Mouse (Mus musculus) neural tube, embryonic 14.5 days (tissue): ENCODE measurements around the gene Olfr485. TPM values are rescaled to one million over a fixed set of nuclear protein-coding genes. Genes with fewer than 3 reads are reported as not detected.

Source experiments
- ATAC-seq: fragments of 200-750 bp; cut with Nextera tagmentation; 2 replicates; pipeline ENCODE4 v1.8.0; 2017; ENCODE audit warnings: low read depth, mild to moderate bottlenecking, moderate TSS enrichment, moderate library complexity
- H3K27ac ChIP-seq: fragments of 300-500 bp; sonication (generic); 2 replicates; pipeline ENCODE4 v1.5.1; 2014; ENCODE audit warnings: low read depth, mild to moderate bottlenecking, control low read depth, low read length, moderate library complexity, mixed read lengths
- H3K27me3 ChIP-seq: fragments of 300-500 bp; sonication (generic); 2 replicates; pipeline ENCODE4 v1.6.1; 2014; ENCODE audit warnings: low read length; ENCODE audit not compliant: control insufficient read depth, insufficient read depth
- H3K36me3 ChIP-seq: fragments of 300-500 bp; sonication (generic); 2 replicates; pipeline ENCODE4 v1.6.1; 2014; ENCODE audit warnings: low read length, mixed read lengths; ENCODE audit not compliant: control insufficient read depth, insufficient read depth
- H3K4me1 ChIP-seq: fragments of 300-500 bp; sonication (generic); 2 replicates; pipeline ENCODE4 v1.6.1; 2014; ENCODE audit warnings: low read length; ENCODE audit not compliant: control insufficient read depth, insufficient read depth
- H3K4me2 ChIP-seq: fragments of 300-500 bp; sonication (generic); 2 replicates; pipeline ENCODE4 v1.6.1; 2014; ENCODE audit warnings: mild to moderate bottlenecking, low read depth, low read length, control low read depth
- H3K4me3 ChIP-seq: fragments of 300-500 bp; sonication (generic); 2 replicates; pipeline ENCODE4 v1.5.1; 2014; ENCODE audit warnings: low read depth, low read length, control low read depth, mixed read lengths
- H3K9ac ChIP-seq: fragments of 300-500 bp; sonication (generic); replicated peaks from 2 replicates; pipeline ENCODE4 v1.6.1; 2014; ENCODE audit warnings: low read depth, mild to moderate bottlenecking, control low read depth, low read length, mixed read lengths
- H3K9me3 ChIP-seq: fragments of 300-500 bp; sonication (generic); 2 replicates; pipeline ENCODE4 v1.6.1; 2016; ENCODE audit warnings: low read length; ENCODE audit not compliant: control insufficient read depth
- WGBS: fragments of 180-500 bp; shearing (Covaris S2); extraction: QIAGEN DNeasy Blood & Tissue Kit; methylation state at CpG from one replicate; pipeline ENCODE4 v1.1.7; 2014; 5-methylcytosine and 5-hydroxymethylcytosine counted together
- polyA plus RNA-seq: library from polyadenylated mRNA; unstranded; fragments of >200 nt; fragmentation: Nextera tagmentation; extraction: Ambion mirVana; gene quantifications from 2 replicates; pipeline ENCODE4 v1.2.1, GENCODE M21; 2014

The Olfr485 gene
- polyA plus RNA-seq, 1 experiment from 2014 or later, result not detected

- Histone ChIP-seq H3K27ac (no peak overlapping the region), H3K4me2 (no peak overlapping the region), H3K9me3 (no peaks in the 10 kb centered on the region), H3K9ac (no peak overlapping the region), H3K4me3 (no peak overlapping the region), H3K36me3 (no peaks in the 10 kb centered on the region), H3K4me1 (no peaks in the 10 kb centered on the region), H3K27me3 (no peaks in the 10 kb centered on the region)
- no peak for ATAC-seq
- 5% methylated on average over 1 of the region's 1 CpGs for WGBS
Observed at GRCm38 (mm10) chr7:108120681-108121080, 39.0 kb downstream of the Olfr485 start.

Other genes starting within 250 kb of the Olfr485 start
- gene Olfr473, start 229.4 kb downstream of the Olfr485 start, polyA plus RNA-seq, result not detected in 2 replicates
- not detected in 2 replicates for gene Olfr474, start 205.2 kb downstream of the Olfr485 start, polyA plus RNA-seq
- gene Olfr476, start 195.1 kb downstream of the Olfr485 start, polyA plus RNA-seq, result not detected in 2 replicates
- not detected in 2 replicates for gene Olfr477, start 173.2 kb downstream of the Olfr485 start, polyA plus RNA-seq
- not detected in 2 replicates for gene Olfr478, start 125.9 kb downstream of the Olfr485 start, polyA plus RNA-seq
- not detected in 2 replicates for gene Olfr479, start 109.2 kb downstream of the Olfr485 start, polyA plus RNA-seq
- not detected in 2 replicates for gene Olfr480, start 92.5 kb downstream of the Olfr485 start, polyA plus RNA-seq
- not detected in 2 replicates for gene Olfr481, start 80.0 kb downstream of the Olfr485 start, polyA plus RNA-seq
- not detected in 2 replicates for gene Olfr482, start 62.3 kb downstream of the Olfr485 start, polyA plus RNA-seq
- not detected in 2 replicates for gene Olfr483, start 59.0 kb downstream of the Olfr485 start, polyA plus RNA-seq
- gene Olfr484, start 32.4 kb downstream of the Olfr485 start, polyA plus RNA-seq, result not detected in 2 replicates
- not detected in 2 replicates for gene Olfr486, start 12.9 kb upstream of the Olfr485 start, polyA plus RNA-seq
- gene Olfr487, start 54.8 kb upstream of the Olfr485 start, polyA plus RNA-seq, result not detected in 2 replicates
- not detected in 2 replicates for gene Olfr488, start 98.5 kb upstream of the Olfr485 start, polyA plus RNA-seq
- gene Olfr490, start 129.1 kb upstream of the Olfr485 start, polyA plus RNA-seq, result not detected in 2 replicates
- gene Olfr491, start 153.6 kb upstream of the Olfr485 start, polyA plus RNA-seq, result not detected in 2 replicates
- gene Olfr492, start 163.8 kb upstream of the Olfr485 start, polyA plus RNA-seq, result not detected in 2 replicates
- gene Olfr493, start 187.1 kb upstream of the Olfr485 start, polyA plus RNA-seq, result not detected in 2 replicates
- not detected in 2 replicates for gene Olfr494, start 205.5 kb upstream of the Olfr485 start, polyA plus RNA-seq
- gene Olfr495, start 233.3 kb upstream of the Olfr485 start, polyA plus RNA-seq, result not detected in 2 replicates